Mouse (Mus musculus): ENCODE measurements around the gene Tmie.
A peak's percentile ranks its signal among the peaks of the same experiment; 100 is the strongest.

Gene Tmie

GRCm38 (mm10) chr9:110879998-110880561 is at the start of gene Tmie:
Gene Tmie (minus strand): TSS chr9:110880113.
- peak; percentile 47 for DNase-seq (ENCODE audit: extremely low spot score, low spot score)

DNA sequence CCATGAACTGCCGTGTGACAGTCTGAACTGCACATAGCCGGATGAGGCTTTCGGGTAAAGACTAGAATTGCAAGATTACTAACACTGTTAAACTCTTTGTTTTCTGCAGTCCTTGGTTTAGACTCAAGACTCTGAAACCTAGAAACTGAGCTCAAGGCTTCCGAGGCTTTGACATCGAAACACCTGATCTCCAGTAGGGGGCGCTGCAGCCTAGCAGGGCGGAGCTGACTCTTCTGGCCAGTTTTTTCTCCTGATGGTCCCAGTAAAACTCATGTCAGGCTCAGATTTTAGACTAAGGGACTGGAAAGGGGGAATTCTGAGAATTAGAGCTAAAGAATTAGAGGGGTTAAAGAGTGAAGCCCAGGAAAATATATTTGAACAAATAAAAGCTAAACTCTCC is 42.8 kb upstream of the Tmie start:
- DNase-seq (ENCODE audit: extremely low spot score, low spot score), result peak; percentile 81

DNA sequence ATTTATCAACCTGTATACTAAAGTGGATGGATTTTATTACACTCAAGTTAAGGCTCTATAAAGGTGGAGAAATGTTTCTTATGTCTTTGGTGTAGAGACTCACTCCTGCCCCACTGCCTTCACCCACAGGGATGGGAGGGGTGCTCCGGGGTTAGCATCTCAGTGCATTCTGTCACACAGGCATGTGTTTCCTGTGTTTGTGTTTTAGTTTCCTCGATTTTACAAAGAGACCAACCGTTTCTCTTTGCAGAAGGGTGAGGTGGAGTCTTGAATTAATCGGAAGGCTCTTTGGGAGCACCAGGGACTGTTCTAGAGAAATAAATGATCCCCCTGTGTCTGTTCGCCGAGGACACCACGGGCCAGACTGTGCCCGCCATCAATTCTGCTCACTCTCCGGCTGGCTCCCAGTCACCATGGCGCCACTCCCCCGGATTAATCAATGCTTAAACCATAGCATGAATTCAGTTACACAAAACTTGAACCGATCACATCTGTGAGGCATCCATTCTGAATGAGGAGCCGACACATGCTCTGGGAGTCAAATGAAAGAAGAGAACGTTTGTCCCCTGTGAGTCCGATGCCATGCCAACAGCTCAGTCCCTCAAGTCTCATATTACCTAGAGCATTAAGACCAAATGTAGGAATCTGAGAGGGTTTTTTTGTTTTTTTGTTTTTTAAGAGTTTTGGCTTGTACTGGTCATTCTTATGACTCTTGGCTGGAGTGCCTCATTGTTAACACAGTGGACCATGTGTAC is 40.9 kb upstream of the Tmie start:
- no peak for DNase-seq (ENCODE audit: extremely low spot score, low spot score)

DNA sequence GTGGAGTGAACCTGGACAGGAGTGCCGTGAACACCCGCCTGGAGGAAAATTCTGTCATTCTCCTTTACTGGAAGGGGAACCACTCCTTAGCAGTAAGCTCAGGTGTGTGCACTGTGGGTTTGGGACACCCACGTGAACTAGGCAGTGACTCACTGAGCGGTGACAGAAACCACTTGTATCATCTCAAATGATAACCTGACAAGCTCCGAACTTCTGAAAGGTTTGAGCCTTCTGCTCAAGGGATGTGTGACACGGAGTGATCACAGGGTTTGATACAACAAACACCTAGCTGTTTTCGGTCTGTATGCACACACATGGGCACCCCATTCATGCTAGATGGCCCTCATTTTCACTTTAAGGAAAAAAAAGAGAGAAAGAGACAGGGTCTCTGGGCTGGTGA is 36.9 kb upstream of the Tmie start, which contains the start of gene Fam240a:
Gene Fam240a (minus strand): TSS at position 76 of the 400 bp plus-strand sequence.
- no peak for DNase-seq (ENCODE audit: extremely low spot score, low spot score)

DNA sequence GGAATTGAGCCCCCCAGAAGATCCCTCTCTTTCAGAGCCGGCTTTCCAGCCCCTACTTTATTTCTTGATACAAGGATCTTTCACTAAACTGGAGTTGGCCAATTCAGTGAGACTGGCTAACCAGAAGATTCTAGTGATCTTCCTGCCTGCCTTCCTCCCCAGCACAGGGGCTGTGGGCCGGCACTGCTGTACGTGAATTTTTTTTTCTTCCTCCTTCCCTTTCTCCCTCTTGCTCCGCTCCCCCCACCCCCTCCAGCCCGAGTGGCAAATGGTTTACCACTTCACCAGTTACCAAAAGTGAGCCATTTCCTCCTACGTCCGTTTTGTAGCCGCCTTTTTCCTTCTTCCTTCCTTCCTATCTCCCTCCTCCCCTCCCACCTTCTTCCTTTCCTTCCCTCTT is 35.6 kb upstream of the Tmie start:
- DNase-seq (ENCODE audit: extremely low spot score, low spot score), result no peak

DNA sequence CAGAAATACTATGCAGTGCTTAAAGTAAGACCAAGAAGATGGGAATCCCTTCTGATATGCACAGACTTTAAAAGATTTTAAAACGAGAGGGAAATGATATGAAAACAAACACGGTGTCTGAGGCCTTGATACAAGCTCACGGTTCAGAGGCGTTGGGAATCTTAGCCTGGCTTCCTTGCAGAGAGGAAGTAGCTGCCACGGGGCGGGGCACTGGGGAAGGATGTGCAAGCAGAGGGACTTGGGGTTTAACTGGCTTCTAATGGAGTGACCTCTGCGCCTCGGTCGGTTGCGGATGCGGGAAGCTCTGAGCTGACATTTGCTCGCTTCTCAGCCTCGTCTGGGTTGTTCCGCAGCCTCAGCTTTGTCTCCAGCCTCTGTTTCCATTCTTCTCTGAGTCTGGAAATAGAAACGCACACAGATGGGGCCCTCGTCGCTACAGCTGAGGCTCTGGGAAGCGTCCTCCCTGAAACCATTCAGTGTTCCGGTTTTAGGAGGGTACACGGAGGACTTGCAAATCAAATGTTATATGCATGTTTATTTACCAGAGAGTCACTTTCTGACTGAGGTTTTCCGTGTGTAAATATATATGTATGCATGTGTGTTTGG is 34.8 kb upstream of the Tmie start:
- DNase-seq (ENCODE audit: extremely low spot score, low spot score), result no peak

DNA sequence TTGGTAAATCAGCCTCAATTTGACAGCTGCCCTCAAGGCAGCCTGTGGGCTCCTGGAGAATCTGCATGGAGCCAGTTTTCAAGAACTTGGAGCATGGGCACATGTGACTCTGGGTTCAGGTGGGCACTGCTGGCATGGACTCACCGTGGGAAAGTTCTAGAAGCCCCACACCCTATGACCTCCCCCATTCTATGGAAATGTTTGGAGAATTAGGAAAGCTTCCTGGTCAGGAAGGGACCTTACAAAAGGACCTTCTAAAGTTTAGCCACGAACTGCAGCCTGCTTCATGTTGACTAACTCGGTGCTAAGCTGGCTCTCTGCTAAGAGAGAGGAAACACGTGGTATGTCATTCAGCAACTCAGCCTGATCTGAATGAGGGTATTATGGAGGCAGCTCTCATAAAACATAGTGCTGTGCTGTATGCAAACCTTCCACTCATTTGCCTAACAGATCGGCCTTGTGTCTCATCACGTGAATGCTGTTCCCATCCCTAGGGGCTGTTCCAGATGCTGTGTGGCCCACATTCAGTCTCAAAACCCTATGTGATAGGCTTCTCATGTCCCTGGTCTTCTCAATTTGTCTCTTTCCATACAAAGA is 29.6 kb upstream of the Tmie start:
- no peak for DNase-seq (ENCODE audit: extremely low spot score, low spot score)

DNA sequence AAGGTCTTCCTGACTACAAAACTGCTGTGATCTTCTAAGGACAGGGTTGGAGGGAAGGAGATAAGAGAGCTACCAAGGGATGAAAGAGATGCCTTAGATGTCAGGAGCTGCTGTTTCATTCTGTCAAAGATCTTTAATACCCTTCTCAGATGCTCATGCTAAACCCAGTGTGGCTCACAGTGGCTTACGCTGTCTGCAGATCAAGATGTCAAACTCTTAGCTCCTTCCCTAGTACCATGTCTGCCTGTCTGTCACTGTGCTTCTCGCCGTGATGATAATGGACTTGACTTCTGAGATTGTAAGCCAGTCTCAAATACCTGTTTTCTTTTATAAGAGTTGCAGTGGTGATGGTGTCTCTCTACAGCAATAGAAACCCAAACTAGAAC is 28.7 kb upstream of the Tmie start:
- no peak for DNase-seq (ENCODE audit: extremely low spot score, low spot score)

DNA sequence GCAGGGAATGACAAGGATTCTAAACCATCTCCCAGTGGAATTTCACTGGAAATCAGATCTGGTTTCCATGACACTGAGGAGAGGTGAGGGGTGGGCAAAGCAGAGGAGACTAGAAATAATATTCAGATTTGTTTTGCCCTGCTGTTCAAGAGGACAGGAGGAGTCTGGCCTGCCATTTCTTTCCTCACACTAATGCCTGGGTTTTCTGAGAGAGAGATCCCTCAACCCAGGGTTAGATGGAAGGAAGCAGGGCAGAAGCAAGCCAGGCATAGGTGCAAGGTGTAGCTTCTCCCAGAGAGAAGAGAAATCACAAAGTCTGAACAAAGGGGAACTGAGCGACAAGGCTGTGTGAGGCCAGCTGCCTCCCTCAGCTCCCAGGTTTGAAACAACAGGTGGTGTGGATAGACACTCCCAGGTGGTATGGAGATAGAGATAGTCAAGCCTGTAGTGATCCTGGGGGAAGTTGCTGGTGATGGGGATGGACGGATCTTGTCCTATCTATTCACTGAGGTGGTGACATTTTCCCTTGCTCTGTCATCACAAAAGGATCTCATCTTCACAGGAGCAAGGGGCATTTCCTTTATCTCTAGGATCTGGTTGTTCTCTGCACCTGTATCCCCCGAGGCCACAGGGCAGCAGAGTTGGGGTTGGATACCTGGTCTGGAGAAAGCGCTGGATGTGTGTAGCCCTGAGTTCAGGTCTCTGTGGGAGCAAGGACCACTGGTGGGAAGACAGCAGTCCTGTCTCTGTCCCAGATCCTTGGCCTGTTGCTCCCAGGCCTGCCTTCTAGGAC is 28.1 kb upstream of the Tmie start:
- no peak for DNase-seq (ENCODE audit: extremely low spot score, low spot score)

GRCm38 (mm10) chr9:110907201-110907837 is 27.4 kb upstream of the Tmie start:
- no peak for DNase-seq (ENCODE audit: extremely low spot score, low spot score)

DNA sequence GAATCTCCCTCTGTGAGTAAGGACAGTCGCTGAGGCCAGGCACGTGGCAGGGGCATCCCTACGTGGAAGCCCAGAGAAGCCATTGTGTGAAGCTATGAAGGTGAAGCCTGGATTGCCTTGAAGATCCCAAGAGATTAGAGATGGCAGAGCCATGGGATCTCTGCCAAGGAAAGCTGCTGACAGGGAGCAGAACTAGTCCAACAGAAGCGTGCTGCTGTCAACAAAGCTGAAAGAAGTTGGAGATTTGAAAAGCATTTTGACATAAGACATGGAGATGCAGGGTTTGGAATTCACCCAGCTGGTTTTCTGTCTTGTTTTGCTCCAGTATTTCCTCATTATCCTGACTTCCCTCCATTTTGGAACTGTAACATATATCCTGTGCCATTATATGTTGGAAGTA is 22.4 kb upstream of the Tmie start:
- no peak for DNase-seq (ENCODE audit: extremely low spot score, low spot score)

DNA sequence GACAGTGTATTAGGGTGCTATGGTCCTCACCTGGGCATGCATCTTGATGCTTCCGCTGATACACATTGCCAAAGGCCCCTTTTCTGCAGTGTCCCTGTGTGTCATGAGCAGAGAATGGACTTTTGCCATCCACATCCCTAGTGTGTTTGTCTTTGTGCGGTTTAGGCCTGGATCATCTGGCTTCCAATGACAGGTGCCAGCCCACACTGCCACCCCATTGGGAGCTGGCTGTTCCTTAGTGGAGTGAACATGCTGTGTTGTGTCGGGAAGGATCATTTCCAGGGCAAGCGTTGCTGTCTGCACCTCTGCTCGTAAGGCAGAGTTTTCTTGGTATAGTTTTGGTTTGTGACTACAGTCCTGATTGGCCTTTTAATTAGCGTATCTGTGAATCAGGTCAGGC is 21.3 kb upstream of the Tmie start:
- no peak for DNase-seq (ENCODE audit: extremely low spot score, low spot score)

DNA sequence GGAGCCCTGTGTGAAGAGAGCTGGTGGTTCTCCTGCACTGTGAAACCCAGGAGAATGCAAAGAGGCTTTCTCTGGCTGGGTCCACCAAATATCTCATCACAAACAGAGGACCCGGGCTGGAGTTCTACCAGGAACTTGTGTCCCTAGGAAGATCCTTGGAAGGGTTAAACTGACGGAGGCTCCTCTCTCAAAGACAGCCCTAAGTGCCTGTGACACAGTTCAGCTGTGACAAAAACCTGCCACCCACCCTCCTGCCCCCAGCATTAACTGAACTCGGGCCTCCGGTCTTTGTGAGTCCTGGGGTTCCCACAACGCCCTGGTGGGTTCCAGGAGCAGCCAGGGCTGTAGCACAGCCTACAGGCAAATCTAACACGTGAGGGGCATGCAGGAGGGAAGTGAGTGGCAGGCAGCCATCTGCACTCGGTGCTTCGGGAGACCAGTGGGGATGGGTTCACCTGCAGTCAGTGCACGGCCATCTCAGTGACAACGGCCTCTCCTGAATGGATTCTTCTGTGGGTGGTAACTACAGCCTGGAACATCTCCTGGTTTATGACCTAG is 19.6 kb upstream of the Tmie start:
- no peak for DNase-seq (ENCODE audit: extremely low spot score, low spot score)

DNA sequence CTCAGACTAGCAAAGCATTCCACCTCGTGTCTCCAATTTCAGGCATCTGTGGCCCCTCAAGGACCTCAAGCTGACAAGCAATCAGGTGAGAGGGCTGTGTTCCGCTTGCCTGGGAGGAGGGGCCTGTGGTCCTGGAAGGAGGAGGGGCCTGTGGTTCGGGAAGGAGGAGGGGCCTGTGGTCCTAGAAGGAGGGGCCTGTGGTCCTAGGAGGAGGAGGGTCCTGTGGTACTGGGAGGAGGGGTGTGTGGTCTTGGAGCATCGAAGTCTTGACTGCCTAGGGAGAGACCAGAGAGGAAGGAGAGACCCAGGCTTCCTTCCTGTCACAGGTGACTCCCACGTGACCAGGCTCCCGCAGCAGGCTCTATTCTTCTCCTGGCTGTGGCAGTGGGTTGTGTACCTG is 16.7 kb upstream of the Tmie start:
- no peak for DNase-seq (ENCODE audit: extremely low spot score, low spot score)

- no peak for DNase-seq (ENCODE audit: extremely low spot score, low spot score)
These were observed 16.1 kb upstream of the Tmie start for GRCm38 (mm10) chr9:110895994-110896393.

GRCm38 (mm10) chr9:110895507-110895906 is 15.6 kb upstream of the Tmie start:
- no peak for DNase-seq (ENCODE audit: extremely low spot score, low spot score)

GRCm38 (mm10) chr9:110893429-110893828 is 13.5 kb upstream of the Tmie start:
- DNase-seq (ENCODE audit: extremely low spot score, low spot score), result no peak

- DNase-seq (ENCODE audit: extremely low spot score, low spot score), result no peak
These were observed 12.6 kb upstream of the Tmie start for GRCm38 (mm10) chr9:110892552-110892951.

DNA sequence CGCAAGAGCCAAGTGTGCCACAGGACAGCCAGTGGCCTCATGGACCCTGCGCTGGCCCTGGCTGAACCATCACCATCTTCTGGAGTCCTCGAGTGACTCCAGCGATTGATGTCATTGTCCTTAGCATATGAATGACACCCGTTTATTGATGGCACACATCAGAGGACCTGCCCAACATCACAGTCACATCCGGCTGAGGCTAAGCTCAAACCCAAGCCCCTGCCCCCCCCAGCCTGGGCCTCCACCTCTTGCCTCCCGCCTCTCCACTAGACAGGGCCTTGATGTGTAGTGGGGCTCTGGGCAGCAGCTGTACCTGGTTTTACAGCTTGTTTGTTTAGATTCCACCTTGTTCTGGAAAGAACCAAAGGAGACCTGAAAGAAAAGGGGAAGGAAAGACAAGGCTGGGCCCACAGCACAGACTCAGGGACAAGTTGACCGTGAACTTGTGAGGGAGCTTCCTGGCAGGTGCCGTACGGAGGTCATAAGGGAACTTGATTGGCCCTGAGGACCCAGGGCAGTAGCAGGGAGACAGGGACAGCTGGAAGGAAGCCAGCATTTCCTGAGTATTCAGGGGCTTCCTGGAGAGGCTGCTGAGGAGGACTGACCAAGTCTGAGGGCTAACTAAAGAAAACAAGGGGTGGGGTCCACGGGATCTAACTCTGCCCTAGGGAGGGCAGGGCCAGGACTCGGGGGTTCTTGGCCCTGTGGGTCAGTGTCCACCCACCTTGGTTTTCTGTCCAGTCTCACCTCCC is 11.3 kb upstream of the Tmie start:
- no peak for DNase-seq (ENCODE audit: extremely low spot score, low spot score)

Measured in neural tube, embryonic 10.5 days (tissue).